Mouse (Mus musculus) layer of hippocampus, postnatal 10 days (tissue): ENCODE measurements around the gene Wbp2. TPM values are rescaled to one million over a fixed set of nuclear protein-coding genes. Genes with fewer than 3 reads are reported as not detected.
A peak's percentile ranks its signal among the peaks of the same experiment; 100 is the strongest.

Source experiments
- DNase-seq, 2 experiments: peaks; one replicate each; pipeline ENCODE4 v3.0.0; 2021; ENCODE audit warnings: low spot score in 2 of 2
- total RNA-seq, 2 experiments: library from RNA; stranded (reverse); gene quantifications; 2 replicates each; pipeline ENCODE4 v1.2.3; 2021

Wbp2 gene
- total RNA-seq, 2 experiments from 2014 or later: 199 to 238 TPM

DNA sequence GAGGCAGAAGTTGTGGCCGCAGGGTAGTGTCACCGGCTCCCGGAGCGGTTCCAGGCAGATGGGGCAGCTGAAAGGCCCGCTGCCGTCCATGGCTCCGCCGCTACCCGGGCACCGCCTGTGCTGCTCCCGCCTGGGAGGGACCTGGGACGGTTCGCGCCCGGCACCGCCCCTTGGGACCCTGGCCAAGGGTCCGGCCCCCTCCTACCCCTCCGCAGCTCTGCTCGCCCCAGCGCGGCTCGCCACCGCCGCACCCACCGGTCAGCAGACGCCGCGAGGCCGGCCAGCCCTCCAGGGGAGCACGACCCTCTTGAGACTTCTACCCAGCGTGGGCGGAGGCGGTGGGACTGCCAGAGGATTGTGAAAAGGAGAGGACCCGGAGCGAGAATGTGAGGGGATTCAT, 23.3 kb upstream of the Wbp2 start:
- peak in 1 of 2 experiments; percentile 59 for DNase-seq

DNA sequence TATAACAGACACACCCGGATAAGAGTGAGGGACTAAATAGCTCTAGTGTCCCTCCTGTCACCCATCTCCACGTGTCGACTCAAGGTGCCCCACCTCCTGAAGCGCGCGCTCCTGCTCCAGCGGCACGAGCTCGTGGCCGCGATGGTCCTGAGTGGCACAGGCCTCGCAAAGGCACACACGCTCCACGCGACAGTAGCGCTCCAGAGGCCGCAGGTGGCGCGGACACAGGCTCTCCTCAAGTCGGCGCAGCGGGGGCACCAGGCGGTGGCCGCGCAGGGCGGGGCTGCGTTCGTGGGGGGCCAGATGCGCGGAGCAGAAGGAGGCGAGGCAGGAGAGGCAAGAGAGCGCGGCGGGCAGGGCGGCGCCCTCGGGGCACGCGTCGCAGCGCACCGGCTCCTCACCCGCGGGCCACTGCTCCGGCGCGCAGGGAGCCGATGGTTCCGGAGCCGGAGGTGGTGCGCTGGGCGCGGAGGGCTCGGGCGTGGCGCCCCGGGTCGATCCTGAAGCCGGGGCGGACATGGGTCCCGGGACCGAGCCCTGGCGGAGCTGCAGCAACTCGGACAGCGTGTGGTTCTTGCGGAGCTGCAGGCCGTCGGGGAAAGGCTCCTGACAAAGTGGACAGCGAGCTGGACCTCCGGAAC, 22.8 kb upstream of the Wbp2 start:
- peak in 1 of 2 experiments; percentile 18 for DNase-seq

DNA sequence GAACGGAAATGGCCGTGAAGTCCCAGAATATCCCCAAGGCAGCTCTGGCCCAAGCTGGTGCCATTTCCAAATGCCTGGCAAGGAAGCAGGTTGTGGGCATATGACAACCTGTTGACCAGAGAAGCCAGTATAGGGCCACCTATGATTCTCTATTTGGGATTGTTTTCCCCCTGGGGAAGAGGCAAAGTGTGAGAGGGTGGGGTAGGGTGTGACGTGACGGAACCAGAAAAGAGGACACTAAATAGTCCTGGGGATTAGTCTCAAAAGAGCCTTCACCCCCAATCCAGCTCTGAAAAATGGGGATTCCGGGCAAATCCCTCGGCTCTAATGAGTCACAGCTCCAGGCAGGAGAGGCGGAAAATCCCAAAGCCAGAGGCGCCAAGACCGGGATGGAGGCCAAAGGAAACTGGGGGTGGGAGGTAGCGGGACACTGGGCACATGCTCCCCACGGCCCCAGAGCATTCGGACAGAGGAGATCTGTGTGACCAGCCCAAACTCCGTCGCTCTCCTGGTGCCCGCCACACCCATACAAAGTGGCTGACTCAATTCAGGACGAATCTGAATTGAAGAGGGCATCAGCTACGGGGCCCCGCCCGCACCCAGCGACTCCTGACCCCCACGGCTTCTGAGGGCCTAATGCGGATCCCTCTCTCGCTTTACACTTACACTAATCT, 21.8 kb upstream of the Wbp2 start:
- peak; percentile 58 to 66 for DNase-seq

DNA sequence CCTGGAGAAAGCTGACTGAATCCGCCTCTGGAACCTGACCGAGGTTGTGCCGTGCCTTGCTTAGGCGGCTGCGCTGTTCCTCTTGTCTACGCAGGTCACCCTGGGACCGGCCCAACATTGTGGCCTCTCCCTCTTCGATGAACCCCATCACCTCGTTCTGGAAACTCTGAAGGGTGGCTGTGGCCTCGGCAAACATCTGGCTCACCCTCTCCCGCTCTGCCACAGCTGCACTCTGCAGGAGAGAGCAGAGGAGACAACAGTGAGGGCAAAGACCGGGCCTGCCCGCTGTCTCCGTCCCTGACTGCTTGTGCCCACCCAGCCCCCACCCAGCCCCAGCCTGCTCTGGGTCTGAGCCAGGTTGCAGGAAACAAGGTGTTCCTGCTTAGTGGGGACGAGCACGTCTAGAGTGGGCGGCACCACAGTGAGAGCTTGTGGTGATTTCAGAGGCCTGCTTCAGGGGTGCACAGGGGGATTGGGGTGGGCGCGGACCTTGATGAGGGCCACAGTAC, 21.0 kb upstream of the Wbp2 start:
- DNase-seq: no peak

DNA sequence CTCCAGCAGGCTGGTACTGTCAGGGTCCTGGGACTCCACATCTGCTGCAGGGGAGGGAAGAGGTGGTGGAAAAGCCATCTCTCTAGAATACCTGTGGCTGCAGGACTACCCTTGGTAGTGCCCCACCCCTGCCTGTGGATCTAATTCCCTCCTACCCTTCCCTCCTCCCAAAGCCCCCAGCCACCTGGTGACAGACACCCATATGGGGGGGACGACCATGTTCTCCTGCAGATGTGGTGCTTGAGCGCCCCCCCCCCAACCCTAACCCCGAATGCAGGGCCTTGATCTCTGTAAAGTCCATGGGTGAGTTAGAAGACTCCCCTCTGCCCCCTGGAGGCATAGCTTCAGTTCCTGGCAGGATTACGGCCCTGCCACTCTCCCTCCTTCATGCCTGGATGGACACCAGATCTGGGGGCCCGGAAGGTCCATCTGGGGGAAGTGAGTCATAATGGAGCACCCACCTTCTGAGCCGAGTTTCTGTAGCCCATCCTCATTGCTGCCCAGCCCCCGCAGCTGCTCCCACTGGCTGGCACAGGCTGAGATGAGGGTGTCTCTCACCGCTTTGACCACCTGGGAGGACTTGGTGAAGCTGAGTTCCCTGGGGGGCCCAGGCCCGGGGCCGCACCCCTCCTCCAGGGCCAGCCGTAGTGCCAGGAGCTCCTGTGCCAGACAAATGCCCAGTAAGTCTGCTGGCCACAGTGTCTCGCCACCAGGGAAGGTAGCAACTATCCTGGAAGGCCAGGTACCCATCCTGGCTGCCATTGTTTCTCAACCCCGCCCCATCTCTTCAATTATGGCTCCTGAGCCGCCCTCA, 20.4 kb upstream of the Wbp2 start:
- DNase-seq: no peak

DNA sequence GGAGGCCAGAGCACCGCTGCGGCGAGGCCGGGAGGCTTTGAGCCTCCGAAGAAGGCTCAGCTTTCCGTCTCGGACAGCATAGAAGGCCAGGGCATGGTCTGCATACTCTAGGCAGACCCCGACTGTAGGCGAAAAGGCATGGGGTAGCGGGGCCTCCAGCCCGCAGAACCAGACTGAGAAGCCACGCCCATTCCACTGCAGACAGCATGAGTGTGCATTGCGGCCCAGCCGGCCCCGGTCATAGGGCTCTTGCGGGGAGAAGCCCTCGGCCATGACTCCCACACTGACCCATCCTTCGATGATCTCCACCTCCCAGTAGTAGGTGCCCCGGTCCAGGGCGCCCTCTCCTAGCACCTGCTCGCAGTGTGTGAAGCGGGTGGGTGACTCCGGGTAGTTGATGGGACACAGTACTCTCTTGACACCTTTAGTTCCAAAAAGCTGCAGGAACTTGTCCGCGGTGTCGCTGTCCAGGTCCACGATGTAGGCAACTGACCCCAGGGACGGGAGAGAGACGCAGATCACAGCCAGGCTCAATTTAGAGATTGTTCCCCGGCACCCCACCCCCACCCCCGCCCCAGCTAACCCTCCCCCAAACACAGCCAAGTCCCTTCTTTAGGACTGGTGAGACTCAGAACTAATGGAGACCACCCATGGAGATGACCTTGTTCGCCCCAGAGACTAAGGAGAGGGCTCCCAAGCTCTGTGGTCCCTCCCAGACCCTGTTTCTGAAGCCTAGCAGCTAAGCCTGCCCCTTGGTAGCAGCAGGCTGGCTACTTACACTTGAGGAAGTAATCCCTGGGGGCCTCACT, 19.6 kb upstream of the Wbp2 start:
- no peak for DNase-seq

DNA sequence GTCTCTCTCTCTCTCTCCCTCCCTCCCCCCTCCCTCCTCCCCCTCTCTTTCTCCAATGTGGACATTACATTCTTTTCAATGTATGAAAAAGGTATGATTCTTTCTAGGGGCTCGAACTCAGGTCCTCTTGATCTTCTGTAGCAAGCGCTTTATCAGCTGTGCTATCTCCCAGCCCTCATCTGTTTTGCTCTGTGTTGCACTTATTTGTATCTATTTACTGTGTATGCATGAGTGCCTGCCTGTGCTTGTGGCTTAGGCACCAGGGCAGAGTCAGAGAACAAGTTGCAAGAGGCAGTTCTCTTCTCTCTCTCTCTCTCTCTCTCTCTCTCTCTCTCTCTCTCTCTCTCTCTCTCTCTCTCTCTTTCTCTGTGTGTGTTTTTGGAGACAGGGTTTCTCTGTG, 18.3 kb upstream of the Wbp2 start:
- no peak for DNase-seq

DNA sequence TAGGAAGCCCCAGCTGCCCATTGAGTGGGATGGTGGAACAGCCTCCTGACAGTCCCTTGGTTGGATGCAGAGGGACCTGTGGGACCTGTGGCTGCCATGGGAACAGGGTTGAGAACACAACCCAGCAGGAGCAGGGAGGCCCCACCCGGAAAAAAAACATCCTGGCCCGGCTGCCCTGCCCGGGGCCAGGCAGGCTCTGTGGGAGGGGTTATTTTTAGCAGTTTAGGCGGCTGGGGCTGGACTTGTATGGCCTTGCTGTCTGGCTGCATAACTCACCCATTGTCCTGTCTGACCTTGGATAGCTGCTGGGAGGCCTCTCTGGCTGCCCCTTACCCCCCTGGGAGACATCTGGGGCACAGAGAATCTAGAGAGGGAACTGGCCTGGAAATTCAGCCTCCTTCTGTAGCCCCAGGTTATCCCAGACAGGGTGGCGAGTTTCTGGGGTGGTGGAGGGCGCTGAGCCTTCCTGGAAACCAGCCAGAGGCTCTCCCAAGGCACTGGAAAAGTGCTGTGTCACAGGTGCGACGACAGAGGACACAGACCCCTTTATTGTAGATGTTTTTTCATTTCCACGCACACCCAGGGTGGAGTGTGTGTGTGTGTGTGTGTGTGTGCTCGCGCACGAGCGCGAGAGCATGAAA, 17.3 kb upstream of the Wbp2 start:
- no peak for DNase-seq

DNA sequence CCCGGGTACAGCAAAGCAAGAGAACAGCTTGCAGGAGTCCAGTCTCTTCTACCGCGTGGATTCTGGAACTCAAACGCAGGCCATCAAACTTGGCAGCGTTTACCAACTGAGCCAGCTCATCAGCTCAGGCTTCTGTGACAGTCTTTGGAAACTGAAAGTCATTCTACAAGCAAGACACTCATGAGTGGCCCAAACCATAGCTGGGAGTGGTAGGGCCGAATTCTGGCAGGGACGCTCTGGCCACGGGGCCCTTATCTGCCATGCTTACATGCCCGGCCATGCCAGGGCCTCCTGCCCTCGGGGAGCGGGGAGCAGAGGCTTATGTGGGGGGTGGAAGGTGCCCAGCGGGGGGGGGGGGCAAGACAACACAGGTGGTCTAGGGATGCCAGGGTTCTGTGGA, 16.8 kb upstream of the Wbp2 start:
- DNase-seq: no peak

DNA sequence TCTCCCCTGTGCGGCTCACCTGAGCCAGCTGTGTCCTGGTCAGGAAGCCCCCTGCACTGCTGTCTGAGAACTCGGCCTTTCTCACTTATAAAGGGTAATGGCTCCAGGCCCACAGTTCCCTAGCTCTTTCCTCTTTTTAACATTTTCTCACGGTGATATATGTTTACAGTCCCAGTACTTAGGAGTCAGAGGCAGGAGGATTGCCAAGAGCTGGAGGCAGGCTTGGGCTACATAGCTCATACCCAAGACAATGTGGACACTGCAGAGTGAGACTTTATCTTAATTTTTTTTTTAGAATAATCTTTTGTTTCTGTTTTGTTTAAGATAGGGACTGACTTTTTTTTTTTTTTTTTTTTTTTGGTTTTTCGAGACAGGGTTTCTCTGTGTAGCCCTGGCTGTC, 15.7 kb upstream of the Wbp2 start:
- no peak for DNase-seq

DNA sequence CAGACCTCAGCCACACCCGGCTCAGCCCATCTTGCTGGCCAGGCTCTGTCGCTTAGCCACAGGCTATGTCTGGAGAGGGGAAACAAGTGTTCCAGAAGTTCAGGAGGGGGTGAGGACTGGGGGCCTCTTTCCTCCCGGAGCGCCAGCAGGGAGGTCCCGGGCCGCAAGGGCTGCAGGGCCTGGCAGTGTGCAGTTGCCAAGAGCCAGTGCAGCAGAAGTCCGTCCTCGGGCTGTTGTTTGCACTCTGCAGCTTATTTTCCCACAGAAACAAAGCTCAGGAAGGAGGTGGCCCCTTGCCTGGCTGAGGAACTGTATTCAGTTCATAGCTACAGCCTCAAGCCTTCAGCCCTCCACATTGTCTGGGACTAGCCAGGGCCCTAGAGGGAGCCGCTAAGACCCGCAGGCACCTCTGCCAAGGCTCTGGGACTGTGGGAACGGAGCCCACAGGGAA, 15.2 kb upstream of the Wbp2 start:
- DNase-seq: peak in 1 of 2 experiments; percentile 43

DNA sequence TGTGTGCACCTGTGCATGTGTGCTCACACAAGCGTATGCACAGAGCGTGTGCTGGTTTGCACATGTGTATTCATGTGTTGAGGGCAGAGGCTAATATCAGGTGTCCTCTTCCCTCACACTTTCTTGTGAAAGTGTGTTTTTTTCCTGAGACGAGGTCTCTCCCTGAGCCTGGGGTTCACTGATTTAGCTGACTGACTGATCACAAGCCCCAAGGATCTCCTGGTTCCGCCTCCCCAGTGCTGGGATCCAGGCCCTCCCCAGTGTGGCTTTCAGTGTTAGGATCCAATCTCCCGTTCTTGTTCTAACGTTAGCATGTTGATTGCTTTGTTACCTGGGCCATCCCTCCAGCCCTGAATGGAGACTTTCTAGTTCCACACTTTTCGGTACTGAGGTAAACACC, 14.0 kb upstream of the Wbp2 start:
- DNase-seq: no peak

DNA sequence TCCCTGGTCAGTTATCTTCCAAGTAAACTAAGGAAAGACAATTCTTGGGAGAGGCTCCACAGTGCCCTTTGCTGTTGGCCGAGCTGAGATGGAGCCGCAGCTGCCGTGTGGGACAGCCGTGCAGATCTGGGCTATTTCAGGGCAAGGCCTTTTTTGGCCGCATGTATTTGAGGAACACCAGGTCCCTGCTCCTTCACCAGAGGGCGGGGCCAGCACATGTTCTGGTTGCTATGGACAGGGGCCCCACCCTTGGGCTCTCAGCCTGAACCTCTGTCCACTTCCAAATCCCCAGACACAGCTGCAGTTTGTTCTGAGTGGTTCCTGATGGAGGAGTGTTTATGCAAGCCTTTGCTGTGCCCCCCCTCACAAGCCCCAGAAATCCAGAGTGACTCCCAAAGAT, 13.6 kb upstream of the Wbp2 start:
- no peak for DNase-seq

DNA sequence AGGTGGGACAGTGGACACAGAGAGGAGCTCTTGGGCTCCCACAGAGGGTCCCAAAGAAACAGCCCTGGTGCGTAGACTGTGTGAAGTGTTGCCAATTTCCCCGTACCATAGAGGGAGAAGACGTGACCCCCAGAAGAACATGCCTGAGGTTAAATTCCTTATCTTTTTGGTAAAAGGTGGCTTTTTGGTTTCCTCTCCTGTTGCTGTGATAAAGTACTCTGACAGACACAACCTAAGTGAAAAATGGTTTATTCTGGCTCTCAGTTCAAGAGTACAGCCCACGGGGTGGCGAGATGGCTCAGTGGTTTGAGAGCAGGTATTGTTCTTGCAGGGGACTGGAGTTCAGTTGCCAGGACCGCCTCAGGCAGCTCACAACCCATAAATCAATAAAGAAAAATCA, 12.7 kb upstream of the Wbp2 start:
- no peak for DNase-seq

DNA sequence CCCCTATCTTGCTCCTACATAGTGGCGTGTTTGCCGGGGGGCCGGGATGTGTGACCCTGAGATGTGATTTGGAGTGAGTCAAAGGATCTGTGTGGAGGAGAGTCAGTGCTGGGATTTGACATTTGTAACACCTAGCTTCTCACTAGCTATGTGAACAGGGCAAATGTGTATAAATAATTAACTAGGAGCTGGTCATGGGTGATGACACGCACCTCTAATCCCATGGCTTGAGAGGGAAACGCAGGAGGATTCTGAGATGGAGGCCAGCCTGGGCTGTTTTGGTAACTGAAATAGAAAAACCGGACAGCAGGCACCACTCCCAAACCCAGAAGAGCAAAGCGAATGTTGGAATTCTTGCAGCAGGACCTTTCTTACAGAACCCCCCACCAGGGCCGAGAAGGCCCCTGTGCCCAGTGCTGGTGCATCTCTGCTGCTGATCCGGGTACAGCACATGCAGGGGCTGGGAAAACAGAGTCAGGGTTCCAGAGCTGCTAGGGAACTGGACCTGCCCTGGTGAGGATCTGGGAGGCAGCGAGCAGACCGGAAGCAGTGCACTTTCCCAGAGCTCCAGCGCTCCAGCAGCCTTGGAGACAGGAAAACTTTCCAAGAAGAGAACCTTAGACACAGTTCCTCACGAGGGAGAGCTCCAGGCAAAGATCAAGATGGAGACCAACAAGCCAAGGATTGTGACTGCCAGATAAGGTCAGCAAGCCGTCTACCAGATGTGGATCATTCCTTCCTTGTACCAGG, 12.1 kb upstream of the Wbp2 start:
- DNase-seq: no peak

DNA sequence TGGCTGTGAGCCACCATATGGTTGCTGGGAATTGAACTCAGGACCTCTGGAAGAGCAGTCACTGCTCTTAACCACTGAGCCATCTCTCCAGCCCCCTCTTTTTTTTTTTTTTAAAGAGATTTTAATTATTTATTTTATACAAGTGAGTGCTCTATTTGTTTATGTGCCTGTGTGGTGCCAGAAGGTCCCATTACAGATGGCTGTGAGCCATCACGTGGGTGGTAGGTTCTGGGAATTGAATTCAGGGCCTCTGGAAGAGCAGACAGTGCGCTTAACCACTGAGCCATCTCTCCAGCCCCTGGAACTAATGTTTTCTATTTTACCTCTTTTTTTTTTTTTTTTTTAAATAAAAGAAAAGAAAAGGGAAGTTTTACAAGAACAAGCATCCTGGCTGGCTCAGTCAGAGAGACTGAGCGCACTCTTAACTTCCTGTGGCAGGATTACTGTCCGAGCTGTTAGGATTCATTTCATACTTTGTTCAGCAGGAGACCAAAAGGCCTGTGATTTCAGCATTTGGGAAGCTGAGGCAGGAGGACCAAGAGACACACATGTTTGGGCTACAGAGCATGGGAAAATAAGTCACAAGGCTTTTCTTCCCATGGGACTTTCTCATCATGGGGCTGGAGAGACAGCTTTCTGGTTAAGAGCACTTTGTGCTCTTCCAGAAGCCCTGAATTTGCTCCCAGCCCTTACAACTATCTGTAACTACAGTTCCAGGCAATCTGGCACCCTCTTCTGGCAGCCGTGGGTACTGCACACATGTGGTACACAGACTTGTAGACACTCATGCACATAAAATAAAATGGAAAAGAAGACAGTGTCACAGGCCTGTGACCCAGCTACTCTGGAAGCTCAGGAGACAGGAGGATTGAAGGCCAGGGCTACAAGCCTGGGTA, 9.7 kb upstream of the Wbp2 start:
- no peak for DNase-seq

DNA sequence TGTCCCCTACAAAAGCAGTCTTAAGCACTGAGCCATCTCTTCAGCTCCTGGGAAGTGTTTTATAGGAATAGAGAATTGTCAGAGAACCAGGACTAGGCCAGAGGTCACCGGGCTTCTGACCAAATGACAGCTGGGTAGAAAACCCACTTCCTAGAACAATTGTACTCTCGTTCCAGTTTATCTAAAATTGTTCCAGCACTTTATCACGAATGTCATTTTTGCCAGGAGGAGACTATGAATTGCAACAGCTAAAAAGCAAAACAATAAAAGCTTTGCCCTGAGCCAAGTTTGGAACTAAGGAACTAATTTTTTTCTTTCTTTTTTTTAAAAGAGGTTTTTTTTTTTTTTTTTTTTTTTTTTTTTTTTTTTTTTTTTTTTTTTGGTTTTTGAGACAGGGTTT, 8.8 kb upstream of the Wbp2 start:
- DNase-seq: no peak

DNA sequence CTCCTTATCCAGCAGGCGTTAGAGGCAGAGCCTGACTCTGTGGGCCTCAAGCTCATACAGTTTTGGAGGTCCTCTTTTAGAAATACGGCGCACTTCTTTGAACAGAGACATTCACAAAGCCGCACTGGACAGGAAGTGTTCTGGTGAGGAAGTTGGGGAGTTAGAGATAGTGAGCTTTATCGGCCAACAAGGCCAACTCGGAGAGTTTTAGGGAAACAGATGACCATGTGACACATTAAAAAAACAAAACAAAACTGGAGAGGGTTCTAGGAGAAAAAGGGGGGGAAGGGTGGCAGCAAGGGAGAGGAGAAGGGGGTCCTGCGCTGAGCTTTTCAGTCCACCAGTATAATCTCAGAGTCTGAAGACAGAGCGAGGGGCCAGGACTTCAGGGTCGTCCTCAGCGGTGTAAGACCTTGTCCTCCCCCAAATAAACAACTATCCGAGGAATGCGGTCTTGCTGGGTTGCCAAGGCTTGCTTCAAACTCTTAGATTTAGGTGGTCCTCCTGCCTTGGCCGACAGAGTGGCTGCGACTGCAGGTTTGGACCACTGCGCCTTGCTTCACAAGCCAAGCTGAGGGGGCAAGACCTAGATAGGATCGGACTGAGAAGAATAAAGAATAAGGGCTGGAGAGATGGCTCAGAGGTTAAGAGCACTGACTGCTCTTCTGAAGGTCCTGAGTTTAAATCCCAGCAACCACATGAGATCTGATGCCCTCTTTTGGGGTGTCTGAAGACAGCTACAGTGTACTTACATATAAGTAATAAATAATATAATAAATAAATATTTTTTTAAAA, 7.2 kb upstream of the Wbp2 start:
- peak in 1 of 2 experiments; percentile 9 for DNase-seq
